Mouse (Mus musculus) layer of hippocampus, postnatal 36 days (tissue): ENCODE measurements at regions not wholly inside any gene's neighbourhood (a gene's known extent, or its start where the extent isn't known, plus 50 kb on each side); places are given as distances from the start of the nearest gene placed in this dataset.

Experiments
- DNase-seq, 2 experiments: peaks; one replicate each; pipeline ENCODE4 v3.0.0; 2022

- no peak for DNase-seq
These were observed 186.6 kb downstream of the Ly86 start for GRCm38 (mm10) chr13:37531512-37532183.

DNA sequence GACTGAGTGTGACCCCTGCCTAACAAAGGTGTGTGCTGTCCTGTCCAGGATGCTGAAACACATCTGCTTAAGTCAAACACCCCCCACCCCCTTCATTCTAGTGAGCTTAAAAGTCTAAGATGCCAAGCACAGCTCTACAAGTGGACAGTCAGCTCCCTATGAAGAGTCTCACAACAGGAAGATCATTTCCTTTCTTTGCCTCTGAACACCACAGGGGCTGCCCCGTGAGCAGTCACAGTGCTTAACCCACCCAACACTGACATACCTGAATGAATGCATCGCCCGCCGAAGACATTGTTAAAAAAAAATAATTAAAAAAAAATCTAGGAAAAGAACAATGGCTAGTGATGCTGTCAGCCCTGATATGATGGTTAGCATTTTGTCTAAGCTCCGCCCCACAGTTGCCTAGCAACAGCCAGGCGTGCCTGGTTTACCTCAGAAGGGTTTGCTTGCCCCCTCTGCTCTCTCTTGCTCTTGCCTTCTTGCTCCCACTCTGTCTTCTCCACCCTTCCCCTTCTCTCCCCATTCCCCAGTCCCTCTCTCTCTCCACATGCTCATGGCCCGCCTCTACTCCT lies 187.7 kb downstream of the Ly86 start:
- no peak for DNase-seq

DNA sequence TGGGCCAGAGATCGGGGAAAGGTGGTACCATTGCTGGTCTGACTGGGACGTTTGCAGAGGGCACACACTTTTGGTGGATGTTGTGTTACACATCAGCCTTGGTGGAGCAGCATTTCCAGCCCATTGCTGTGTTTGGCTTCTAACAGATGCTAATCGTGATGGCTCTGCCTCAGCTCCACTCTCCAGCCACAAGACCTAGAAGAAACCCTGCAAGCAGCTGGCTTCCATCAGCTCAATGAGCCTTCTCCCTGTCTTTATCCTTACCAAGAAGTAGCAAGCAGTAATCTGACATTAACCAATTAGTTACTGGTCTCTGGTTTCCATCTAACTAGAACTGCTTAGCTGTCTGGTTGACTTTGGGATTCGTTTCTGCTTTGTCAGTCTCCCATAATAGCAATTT lies 188.8 kb downstream of the Ly86 start:
- no peak for DNase-seq

DNA sequence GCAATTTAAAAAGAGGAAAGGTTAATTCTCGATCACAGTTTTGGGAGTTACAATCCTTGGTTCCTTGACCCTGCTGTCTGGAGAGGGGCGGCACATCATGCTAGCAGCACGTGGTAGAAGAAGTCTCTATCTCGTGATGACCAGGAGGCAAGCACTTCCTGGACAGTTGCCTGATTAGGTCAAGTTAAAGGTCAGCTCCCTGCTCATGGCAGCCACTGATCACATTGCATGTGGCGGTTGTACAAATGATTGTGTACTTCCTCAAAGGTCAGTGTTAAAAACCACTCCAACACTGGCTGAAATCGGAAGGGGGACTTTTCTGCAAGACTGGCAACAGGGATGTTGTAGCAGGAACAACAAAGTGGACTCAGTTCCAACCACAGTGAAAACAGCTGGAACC lies 192.3 kb downstream of the Ly86 start:
- no peak for DNase-seq

GRCm38 (mm10) chr13:37537793-37538192 lies 192.8 kb downstream of the Ly86 start:
- DNase-seq = no peak

DNA sequence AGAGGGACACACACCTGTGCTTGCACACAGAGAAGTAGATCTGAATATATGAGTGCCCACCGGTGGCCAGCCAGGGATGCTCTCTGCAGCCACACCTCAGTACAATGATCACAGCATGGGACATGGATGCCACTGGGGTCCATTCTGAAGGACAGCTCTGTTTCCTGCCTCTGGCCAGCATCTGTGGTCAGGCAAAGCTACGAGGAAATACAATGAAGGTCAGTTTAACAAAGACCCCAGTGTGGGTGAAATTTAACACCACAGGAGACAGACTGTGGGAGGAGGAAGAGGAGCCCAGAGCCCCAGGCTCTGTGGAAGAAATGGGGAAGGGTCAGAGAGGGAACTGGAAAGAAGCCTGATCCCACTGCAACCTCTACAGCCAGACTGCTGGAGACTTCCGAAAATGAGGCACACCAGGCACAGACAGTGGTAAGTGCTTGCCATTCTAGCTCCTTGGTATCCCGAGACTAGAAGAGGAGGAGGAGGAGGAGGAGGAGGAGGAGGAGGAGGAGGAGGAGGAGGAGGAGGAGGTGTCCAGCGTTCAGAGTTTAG lies 196.0 kb downstream of the Ly86 start:
- no peak for DNase-seq

GRCm38 (mm10) chr13:37541674-37542073 lies 196.7 kb downstream of the Ly86 start:
- DNase-seq = peak; percentile 25 to 34

- DNase-seq = no peak
These were observed 197.8 kb downstream of the Ly86 start for GRCm38 (mm10) chr13:37542744-37543196.

GRCm38 (mm10) chr13:37543788-37544187 lies 198.8 kb downstream of the Ly86 start:
- no peak for DNase-seq

DNA sequence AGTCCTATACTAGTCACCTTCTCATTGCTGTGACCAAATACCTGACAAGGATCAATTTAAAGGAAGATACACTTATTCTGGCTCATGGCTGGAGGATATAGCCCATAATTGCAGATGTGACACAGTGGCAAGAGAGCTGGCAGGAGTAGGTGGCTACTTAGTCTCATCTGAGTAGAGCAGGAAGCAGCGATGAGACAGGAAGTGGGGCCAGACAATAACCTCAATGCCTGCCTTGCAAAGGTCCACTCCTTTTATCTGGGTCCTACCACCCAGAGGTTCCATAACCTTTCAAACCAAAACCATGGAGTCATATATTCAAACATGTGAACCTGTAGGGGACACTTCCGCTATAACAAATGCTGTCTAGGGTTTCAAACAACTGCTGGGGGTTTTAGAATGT lies 199.7 kb downstream of the Ly86 start:
- DNase-seq = no peak

DNA sequence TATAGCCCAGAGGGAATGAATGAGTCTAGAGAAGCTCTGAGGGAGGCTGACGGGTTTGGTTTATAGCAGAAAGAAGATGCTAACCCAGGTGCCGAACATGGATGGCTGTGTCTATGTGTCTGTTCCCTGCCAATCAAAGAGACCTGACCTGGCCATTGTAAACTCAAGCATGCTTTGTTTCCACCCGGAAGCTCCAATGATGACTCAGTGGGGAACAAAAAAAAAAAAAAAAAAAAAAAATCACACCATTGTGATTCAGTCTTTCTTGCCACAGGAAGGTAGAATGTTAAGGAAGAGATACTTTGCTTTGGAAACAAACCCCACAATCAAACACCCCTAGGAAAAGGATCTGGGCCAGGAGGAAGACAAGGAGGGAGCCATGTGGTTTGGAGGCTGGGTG lies 201.5 kb downstream of the Ly86 start:
- DNase-seq = no peak

- DNase-seq = no peak
These were observed 205.6 kb downstream of the Ly86 start for GRCm38 (mm10) chr13:37550584-37550983.

- DNase-seq = no peak
These were observed 208.4 kb downstream of the Ly86 start for GRCm38 (mm10) chr13:37553392-37553791.

DNA sequence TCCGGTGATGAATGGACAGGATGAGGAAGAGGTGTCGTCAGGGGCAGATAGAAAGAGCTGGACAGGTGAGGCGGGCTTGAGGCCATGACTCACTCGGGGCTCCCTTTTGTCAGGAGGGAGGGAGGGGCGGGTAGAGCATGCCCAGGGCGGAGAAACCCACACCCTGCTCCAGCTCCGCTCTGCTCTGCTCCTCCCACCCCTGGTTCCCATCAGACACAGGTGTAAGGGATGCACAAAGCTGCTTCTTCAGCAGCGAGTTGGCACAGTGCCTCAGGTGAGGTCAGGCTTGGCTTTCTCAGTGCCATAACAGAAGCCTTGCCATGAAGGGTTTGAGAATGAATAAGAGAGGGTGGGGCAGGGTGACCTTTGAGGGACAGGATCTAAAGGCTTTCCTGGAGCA lies 212.2 kb downstream of the Ly86 start:
- no peak for DNase-seq

DNA sequence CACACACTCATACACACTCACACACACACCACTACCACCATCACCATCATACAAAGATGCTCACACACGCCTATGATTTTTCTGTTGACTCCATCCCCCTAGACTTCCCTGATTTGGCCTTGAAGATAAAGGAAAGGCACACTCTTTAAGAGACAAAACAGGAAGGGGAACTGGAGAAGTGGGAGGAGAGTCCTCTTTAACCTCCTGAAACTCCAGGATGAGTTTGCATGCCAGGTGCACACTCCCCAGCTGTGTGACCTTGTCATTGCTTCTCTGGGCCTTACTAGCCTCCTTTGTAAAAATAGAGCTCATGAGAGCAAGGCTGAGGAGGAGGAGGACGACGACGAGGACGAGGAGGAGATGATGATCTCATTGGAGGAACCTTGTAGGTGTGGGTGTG lies 212.8 kb downstream of the Ly86 start:
- DNase-seq = no peak

DNA sequence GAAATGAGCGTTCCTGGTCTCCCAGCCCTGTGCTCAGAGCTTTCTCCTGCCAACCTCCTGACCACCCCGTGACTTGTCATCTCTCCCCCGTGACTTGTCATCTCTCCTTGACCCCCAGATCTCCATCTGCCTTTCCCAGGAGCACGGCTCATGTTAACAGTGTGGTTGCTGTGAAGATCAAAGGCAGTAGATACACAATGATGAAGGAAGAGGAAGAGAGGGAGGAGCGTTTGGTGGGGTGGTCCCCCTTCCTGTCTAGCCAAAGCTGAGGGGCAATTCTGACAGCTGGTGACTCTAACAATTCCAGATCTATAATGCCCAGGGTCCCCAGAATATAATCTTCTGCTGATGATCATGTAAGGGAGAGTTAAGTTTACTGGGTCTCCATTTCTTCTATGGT lies 214.0 kb downstream of the Ly86 start:
- no peak for DNase-seq

DNA sequence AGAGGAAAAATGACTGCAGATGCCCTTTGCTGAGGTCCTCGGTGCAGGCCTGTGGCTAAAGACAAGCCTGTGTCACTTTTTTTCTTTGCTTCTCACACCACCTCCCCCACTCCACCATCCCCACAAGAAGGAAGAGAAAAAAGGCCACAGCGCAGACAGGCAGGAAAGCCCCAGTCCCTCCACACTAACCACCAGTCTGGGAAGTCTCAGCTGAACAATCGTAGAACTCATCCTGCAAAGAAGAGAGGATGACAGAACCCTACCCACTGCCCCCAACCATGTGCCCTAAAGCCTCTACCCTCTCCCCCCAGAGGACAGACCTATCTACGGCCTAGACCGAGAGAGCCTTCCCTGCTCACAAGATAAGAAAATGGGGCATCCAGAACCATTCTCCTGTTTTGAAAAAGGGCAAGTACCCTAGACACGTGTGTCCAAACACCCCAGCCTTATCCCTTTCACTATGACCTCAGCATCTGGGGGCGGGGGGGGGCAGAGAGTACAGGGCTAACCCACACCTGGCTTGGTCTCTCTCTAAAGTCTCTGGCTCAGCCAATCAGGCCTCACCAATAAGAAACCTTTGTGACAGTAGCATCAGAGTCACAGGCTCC lies 214.8 kb downstream of the Ly86 start:
- DNase-seq = no peak

- no peak for DNase-seq
These were observed 215.4 kb downstream of the Ly86 start for GRCm38 (mm10) chr13:37560387-37560786.

DNA sequence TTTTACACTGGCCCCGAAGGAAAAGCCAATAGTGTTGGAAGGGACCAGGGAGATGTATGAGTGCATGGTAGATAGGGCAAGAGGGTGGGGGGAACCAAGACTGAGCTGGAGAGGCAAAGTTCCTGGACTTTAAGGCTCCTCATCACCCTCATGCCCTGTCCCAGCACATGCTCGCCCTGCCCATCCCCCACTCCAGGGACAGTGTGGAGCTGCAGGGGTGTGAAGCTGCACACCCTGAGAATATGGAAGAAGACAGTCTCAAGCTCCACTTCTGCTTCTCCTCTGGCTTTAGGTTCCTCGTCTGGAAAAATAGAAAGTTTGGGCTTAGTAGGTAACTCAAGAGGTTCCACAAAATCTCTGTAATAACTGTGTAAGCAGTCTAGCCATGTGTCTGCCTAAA lies 215.8 kb downstream of the Ly86 start:
- no peak for DNase-seq

GRCm38 (mm10) chr13:37561437-37561836 lies 216.4 kb downstream of the Ly86 start:
- no peak for DNase-seq

DNA sequence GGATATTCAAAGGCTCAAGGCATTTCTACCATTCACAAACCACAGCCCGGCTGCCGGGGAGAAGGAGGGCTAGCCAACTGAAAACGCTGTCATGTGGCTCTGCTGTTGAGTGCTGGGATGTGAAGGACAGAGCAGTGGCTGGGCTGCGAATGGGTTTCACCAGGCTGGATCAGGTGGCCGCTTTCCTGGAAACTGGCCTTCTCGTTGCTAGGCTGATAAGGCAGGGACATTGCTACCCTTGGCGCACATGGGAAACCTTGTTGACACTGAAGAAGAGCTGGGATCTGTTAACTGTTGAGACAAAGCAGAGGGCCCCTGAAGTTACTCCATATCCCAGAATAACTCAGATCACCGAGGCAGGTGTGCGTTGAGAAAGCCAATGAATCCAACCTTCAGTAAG lies 216.1 kb upstream of the Rreb1 start:
- DNase-seq = no peak

DNA sequence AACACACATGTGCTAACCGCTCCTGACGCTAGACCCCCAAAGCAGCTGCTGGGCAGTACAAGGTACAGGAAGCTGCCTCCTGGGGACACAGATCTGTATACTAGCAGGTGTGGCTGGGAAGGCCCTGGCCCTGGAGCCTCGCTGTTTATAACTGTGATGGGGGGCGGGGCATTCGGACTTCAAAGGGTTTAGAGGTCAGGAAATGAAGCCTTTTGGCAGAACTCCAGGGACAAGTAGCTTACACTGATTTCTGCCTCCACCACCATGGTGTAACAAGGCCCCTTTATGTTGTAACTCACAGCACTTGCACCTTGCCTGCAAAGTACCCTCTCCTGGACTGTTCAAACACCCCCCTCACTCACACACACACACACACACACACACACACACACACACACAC lies 215.5 kb upstream of the Rreb1 start:
- no peak for DNase-seq

DNA sequence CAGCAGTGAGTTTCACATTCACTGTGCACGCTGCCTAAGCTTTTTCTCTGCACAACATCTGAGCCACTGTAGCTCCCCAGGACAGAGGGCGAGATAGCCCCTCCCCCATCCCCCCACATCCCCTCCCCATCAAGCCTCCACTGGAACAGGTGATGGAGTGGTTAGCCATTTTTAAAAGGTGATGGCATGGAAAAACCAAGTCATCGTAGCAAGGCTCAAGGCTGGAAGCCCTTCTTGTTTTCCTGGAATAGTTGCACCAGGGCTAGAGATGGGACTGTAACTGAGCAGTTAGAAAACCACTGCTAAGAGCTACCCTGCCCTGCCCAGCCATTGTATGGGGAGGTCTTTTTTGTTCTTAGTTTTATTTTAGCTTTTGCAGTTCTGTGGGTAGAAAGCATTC lies 209.1 kb upstream of the Rreb1 start:
- no peak for DNase-seq

- no peak for DNase-seq
These were observed 208.7 kb upstream of the Rreb1 start for GRCm38 (mm10) chr13:37569486-37569885.
